Mouse (Mus musculus) liver, embryonic 14 days (tissue): Measurements from ENCODE around the gene Rad9a. TPM values are rescaled to one million over a fixed set of nuclear protein-coding genes. Genes with fewer than 3 reads are reported as not detected.

Experiments
- polyA plus RNA-seq: library from polyadenylated mRNA; depleted of rRNA; stranded (reverse); fragments of >200 nt; gene quantifications from 2 replicates; pipeline ENCODE4 v1.2.3, GENCODE M21; 2012; rRNA removed

The Rad9a gene
- 18.8 and 20.8 TPM in 2 replicates for polyA plus RNA-seq

DNA sequence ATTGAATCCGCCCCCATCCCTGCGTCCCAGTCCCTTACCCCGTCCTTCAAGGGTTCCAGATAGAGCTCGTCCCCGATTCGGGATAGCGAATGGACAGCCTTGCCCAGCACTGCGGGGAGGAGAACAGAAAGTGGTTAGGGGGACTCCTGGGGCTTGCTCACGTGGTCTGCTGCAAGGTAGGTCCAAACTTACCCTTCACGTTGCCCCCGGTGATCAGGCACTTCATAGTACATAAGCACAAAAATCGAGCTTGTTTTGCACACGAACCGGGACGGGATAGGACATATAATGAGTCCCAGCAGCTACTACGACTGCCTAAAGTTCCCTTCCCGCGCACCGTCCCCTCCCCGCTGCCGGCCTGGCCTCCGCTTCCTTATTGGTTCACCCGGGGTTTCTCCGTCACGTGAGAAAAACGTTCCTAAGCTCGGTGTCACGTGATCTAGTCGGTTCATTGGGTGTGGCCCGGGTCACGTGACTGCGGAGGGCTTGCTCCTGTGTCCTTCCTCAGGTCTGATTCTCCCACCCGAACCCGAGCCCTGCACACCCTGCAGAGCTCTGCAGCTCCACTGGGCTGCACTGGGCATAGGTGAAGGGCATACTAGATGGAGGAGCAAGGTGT is at the start of gene Rad9a:
Gene Rad9a (minus strand): TSS at position 372 of the 619 bp plus-strand sequence.

DNA sequence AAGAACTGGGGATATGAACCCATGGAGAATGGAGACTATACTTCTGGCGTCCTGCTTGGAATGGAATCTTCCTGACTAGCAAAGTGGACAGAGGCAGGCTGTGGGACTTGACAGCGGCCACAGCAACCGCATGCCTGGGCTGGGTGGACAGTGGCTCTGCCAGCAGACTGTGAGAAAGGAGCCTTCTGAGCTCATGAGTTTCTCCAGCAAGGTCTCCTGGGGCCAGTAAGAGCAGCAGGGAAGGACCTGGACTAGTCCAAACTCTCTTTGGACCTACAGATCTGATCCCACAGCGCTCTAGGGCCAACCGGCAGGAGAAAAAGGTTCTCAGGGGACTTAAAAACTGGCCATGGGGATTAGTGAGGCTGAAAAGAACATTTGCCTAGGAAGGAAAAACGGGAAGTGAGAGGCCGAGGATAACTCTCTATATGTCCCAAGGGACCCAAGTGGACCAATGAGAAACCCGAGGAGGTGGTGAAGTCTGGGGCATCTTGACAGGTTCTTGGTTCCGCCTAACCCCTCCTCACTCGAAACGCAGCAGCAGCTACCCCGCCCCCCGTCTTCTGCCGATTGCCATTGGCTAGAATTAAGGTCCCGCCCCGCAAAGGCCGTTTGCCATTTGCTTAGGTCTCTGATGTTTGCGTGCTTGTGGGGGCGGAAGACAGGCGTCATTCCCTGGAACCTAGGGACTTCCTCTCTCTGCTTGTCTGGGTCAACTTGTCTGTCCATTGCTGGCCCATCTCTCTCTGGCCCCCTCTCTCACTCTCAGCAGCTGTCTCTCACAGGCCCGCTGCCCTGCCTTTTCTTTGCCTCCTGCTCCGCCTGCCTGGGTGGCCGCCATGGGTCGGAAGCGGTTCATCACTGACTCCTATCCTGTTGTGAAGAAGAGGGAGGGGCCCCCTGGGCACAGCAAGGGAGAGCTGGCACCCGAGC is 30.1 kb upstream of the Rad9a start, which contains the start of gene Pold4:
Gene Pold4 (plus strand): TSS at position 647 of the 933 bp plus-strand sequence.

DNA sequence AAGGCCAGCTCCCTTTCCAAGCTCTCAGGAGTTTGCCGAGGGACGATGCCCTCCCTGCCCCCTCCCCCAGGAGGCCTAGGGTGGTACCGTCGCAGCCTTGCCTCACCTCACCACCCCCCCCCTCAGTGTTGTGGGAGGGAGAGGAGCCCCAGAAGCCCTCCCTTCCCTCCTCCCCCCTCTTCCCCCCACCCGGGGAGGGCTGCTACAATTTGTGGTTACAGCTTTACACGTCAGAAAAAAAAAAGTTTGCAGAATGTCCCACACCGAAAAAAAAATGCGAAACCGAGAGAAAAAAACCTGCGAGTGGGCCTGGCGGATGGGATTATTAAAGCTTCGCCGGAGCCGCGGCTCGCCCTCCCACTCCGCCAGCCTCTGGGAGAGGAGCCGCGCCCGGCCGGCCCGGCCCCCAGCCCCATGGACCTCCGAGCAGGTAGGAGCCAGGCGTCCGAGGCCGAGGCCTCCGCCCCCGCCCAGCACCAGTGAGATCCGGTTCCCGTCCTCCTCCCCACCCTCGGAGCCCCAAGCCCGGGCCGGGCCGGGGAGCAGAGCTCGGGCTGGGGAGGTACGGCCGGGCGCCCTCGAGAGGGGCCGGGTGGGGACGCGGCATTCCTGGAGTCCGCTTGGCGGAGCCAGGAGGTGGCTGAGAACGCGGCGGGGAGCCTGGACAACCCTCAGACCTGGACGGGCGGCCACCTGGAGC is 12.8 kb upstream of the Rad9a start, which contains the start of the genes Clcf1 and AC109138.7:
Gene Clcf1 (plus strand): TSS at position 168 of the 700 bp plus-strand sequence.
Gene AC109138.7 (plus strand): TSS at position 287 of the 700 bp plus-strand sequence.

DNA sequence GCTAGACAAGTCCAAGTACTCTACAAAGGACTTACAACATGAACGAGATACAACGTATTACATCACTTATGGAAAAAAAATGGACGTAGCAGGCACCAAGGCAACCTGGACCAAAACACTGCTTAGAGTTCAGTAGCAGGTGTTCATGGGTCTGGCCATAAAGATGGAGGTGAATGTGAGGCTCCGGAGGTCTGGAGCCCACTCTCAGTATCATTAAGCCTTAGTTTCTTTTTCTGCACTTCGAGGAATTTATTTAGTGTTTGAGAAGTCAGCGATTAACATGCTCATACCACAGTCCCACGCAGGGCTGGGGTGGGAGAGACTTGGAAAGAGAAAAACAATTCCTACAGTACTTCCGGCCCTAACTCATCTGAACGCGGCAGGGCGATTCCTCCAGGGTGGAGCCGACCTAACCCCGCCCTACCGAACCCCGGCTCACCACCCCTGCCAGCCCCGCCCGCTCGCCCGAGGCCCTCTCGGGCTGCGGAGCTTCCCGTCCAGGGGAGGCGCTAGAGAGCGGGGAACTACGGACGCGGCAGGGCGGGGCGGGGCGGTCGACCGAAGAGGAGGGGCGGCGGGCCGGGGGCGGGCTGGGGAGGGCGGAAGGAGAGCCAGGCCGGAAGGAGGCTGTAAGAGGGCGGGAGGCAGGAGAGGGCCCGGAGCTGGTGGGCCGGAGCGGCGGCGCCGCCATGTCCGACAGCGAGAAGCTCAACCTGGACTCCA is 9.8 kb downstream of the Rad9a start, which contains the start of gene Ppp1ca:
Gene Ppp1ca (plus strand): TSS at position 538 of the 723 bp plus-strand sequence.

DNA sequence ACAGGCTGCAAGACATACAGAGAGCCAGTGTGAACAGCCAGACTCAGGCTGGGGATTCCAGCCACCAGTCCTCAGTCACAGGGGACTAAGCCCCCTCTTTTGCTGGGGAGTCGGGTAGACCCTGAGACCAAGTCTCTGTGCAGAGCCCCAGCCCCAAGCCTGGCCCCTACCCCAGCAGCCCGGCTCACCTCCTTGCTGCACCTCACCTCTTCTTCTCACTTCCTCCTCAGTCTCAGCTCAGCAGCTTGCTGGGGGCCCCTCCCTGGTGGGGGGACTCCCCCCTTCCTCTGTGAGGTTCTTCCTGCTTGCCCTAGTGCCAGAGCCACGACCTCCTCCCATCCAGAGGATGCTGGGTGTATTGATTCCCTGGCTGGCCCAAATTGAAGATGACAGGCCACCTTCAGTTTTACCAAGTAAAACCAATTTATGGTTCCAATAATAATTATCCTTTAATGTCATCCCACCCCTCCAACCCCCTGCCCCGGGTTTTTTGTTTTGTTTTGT is 10.6 kb downstream of the Rad9a start, which contains the start of gene Tbc1d10c:
Gene Tbc1d10c (minus strand): TSS at position 454 of the 504 bp plus-strand sequence.

DNA sequence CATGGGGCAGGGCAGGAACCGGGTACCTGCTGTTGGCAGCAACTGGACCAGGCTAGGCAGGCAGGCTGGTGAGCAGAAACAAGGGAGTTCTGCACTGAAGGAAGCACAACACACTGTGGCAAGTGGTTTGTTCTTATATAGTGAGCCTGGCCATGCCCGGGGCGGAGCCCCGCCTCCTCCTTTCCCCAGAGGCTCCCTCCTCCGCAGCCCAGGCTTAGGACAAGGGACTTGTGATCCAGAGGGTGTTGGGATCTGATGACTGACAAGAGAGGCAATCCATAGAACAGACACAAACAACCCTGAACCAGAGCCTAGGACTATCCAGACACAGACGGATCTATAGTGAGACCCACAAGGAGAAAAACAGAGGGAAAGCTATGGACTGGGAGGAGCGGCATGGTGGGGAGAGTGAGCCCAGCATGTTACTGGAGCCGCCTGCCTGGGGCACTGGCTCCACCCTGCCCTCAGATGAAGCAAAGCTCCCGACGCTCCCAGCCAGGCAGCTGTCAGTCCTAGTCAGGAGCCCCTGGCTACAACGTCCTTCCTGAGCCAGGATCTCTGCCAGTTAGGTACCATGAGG is 26.0 kb downstream of the Rad9a start, which contains the start of gene Carns1:
Gene Carns1 (minus strand): TSS at position 112 of the 580 bp plus-strand sequence.

DNA sequence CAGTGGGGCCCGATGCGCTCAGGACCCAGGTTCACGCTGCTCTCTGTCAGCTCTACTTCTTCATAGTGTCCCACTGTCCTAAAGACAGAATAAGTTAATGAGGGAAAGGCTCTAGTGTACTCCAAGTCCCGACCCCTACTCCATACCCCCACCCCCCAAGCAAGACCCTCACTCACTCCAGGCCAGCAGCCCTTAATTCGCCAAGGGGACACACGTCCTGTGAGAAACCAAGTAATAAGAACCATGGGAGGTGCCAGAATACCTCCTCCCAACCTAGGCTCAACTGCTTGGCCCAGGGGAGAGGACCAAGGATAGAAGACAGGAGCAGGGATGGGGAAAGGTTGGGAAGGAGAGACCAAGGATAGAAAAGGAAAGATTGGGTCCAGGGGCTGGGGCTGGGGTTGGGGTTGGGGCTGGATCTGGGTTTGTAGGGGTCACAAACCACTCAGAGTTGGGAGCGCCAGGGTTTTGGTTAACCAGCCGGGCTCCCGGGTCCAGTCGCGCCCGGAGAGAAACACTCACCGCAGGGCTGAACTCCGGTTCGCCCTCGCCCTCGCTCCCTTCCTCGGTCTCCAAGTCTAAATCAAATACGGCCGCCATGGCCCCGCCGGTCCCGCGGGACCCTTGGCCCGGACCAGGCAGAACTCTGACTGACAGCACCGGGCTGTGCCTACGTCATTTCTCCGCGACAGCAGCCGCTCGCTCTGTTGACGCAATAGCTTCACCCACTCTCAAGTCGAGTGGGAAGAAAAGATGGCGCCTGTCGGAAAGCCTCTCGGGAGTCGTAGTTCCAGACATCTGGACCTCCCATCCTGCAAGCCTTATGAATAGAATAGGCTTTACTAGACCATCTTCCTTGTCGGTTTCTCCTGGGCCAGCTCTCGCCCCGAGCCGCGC is 38.6 kb downstream of the Rad9a start, which contains the start of gene Rps6kb2:
Gene Rps6kb2 (minus strand): TSS at position 709 of the 897 bp plus-strand sequence.

DNA sequence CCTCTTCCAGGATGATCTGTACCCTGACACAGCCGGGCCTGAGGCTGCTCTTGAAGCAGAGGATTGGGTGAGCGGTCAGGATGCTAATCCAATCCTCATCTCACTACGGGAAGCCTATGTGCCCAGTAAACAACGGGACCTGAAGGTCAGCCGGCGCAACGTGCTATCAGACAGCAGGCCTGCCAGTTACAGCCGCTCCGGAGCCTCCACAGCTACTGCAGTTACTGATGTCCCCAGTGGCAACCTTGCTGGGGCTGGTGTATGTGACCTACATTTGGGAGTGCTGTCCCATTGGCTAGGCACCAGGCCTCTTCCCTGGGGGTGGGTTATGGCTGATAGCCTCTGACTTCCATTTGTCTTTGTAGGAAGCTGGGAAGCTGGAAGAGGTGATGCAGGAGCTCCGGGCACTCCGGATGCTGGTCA is 48.2 kb downstream of the Rad9a start, which contains the start of gene Ptprcap:
Gene Ptprcap (plus strand): TSS at position 373 of the 423 bp plus-strand sequence.

DNA sequence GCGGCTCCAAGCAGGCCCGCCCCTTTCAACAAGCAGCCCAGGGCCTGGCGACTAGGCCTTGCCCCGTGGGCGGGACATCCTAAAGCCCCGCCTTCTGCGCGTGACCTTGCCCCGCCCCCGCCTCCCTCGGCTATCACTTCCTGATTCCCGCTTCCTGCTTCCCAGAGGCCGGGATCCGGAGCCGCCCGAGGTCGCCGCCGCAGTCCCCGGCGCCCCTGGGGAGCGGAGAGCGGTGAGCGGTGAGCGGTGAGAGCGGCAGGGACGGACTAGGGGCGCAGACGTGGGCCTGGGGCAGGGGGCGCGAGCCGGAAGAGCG is 53.0 kb downstream of the Rad9a start, which contains the start of gene Coro1b:
Gene Coro1b (plus strand): TSS at position 129 of the 316 bp plus-strand sequence.

Other genes starting within 250 kb of the Rad9a start
- gene Aldh3b3, start 243.0 kb downstream of the Rad9a start, polyA plus RNA-seq, result 0.02 TPM in 1 of 2 replicates, not detected in the other
- 0.29 and 0.64 TPM in 2 replicates for gene Aldh3b2, start 229.3 kb downstream of the Rad9a start, polyA plus RNA-seq
- 8.6 and 11.4 TPM in 2 replicates for gene Acy3, start 215.1 kb downstream of the Rad9a start, polyA plus RNA-seq
- 0.29 and 0.55 TPM in 2 replicates for gene Tbx10, start 208.9 kb downstream of the Rad9a start, polyA plus RNA-seq
- gene Nudt8, start 201.1 kb downstream of the Rad9a start, polyA plus RNA-seq, result 2.0 and 3.6 TPM in 2 replicates
- 0.59 and 0.60 TPM in 2 replicates for gene Gm49405, start 201.0 kb downstream of the Rad9a start, polyA plus RNA-seq
- 1.4 and 1.5 TPM in 2 replicates for gene Doc2g, start 198.3 kb downstream of the Rad9a start, polyA plus RNA-seq
- gene Ndufv1, start 188.9 kb downstream of the Rad9a start, polyA plus RNA-seq, result 79.3 and 86.8 TPM in 2 replicates
- 225 and 279 TPM in 2 replicates for gene Gstp1, start 163.7 kb downstream of the Rad9a start, polyA plus RNA-seq
- gene Gstp2, start 155.6 kb downstream of the Rad9a start, polyA plus RNA-seq, result 6.6 and 8.4 TPM in 2 replicates
- 54.9 and 71.8 TPM in 2 replicates for gene Gstp3, start 142.1 kb downstream of the Rad9a start, polyA plus RNA-seq
- gene Cabp2, start 120.1 kb downstream of the Rad9a start, polyA plus RNA-seq, result 0.23 and 0.25 TPM in 2 replicates
- 46.8 and 54.8 TPM in 2 replicates for gene Cdk2ap2, start 104.5 kb downstream of the Rad9a start, polyA plus RNA-seq
- 5.4 and 6.1 TPM in 2 replicates for gene Pitpnm1, start 101.7 kb downstream of the Rad9a start, polyA plus RNA-seq
- 36.6 and 38.9 TPM in 2 replicates for gene Aip, start 75.8 kb downstream of the Rad9a start, polyA plus RNA-seq
- gene Gpr152, start 61.9 kb downstream of the Rad9a start, polyA plus RNA-seq, result not detected in 2 replicates
- gene Cabp4, start 57.6 kb downstream of the Rad9a start, polyA plus RNA-seq, result 0.08 and 0.10 TPM in 2 replicates
- gene Coro1b, start 53.0 kb downstream of the Rad9a start, polyA plus RNA-seq, result 50.4 and 60.2 TPM in 2 replicates
- gene Ptprcap, start 48.1 kb downstream of the Rad9a start, polyA plus RNA-seq, result 12.2 and 12.5 TPM in 2 replicates
- 16.1 and 20.9 TPM in 2 replicates for gene Rps6kb2, start 38.3 kb downstream of the Rad9a start, polyA plus RNA-seq
- 0.32 and 0.41 TPM in 2 replicates for gene Carns1, start 26.2 kb downstream of the Rad9a start, polyA plus RNA-seq
- 2.6 and 3.0 TPM in 2 replicates for gene Tbc1d10c, start 10.4 kb downstream of the Rad9a start, polyA plus RNA-seq
- gene Ppp1ca, start 9.6 kb downstream of the Rad9a start, polyA plus RNA-seq, result 200 and 246 TPM in 2 replicates
- 0.97 and 1.0 TPM in 2 replicates for gene Clcf1, start 12.6 kb upstream of the Rad9a start, polyA plus RNA-seq
- gene AC109138.7, start 12.7 kb upstream of the Rad9a start, polyA plus RNA-seq, result not detected in 2 replicates
- gene Pold4, start 30.2 kb upstream of the Rad9a start, polyA plus RNA-seq, result 12.3 and 14.6 TPM in 2 replicates
- gene Ssh3, start 67.5 kb upstream of the Rad9a start, polyA plus RNA-seq, result 2.1 and 2.8 TPM in 2 replicates
- gene Ankrd13d, start 81.5 kb upstream of the Rad9a start, polyA plus RNA-seq, result 0.88 and 1.0 TPM in 2 replicates
- 28.2 and 29.9 TPM in 2 replicates for gene Grk2, start 104.6 kb upstream of the Rad9a start, polyA plus RNA-seq
- 16.2 and 19.1 TPM in 2 replicates for gene Kdm2a, start 196.6 kb upstream of the Rad9a start, polyA plus RNA-seq
- 3.9 and 4.1 TPM in 2 replicates for gene Rhod, start 237.8 kb upstream of the Rad9a start, polyA plus RNA-seq